Mouse (Mus musculus) urinary bladder, postnatal 14 days (tissue): ENCODE results near the gene Rfxank.
A peak's percentile ranks its signal among the peaks of the same experiment; 100 is the strongest.

ENCODE experiments used
- DNase-seq: peaks from one replicate; pipeline ENCODE4 v3.0.0; 2021; ENCODE audit warnings: low spot score

Rfxank gene

GRCm38 (mm10) chr8:70147678-70148607, 9.0 kb upstream of the Rfxank start:
- DNase-seq, result no peak

- no peak for DNase-seq
Observed at GRCm38 (mm10) chr8:70139981-70140380, 1.0 kb upstream of the Rfxank start.

DNA sequence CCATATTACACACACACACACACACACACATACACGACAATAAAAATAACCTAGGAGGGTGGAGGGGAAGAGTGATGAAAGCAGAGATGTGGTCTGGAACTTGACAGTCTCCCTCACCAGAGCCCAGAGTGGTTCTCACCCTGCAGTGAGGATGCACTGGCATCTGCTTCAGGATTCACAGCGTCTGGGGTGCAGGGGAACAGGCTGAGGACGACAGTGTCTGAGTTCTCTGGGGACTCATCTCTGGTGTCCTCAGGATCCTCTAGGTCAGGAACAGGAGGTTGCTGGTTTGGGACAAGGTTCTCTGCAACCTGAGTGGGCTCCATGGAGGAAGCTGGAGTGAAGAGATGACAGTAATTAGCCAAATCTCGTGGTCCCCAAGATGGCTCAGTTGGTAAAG, 1.1 kb downstream of the Rfxank start:
- DNase-seq, result no peak

DNA sequence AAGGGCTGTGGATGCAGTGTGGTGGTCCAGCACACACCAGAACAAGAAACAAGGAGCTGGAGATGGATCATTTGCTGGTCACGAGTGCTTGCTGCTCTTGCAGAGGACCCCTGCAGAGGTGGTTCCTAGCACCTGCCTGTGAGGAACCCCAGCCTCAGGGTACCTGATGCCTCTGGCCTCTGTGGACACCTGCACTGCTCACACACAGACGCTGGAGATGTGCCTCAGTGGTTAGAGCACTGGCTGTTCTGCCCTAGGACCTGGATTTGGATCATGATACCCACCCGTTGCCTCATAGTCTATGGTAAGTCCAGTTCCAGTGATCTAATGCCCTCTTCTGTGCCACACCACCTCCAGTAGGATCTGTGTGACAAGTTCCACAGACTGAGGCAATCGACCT, 2.4 kb downstream of the Rfxank start:
- DNase-seq, result no peak

DNA sequence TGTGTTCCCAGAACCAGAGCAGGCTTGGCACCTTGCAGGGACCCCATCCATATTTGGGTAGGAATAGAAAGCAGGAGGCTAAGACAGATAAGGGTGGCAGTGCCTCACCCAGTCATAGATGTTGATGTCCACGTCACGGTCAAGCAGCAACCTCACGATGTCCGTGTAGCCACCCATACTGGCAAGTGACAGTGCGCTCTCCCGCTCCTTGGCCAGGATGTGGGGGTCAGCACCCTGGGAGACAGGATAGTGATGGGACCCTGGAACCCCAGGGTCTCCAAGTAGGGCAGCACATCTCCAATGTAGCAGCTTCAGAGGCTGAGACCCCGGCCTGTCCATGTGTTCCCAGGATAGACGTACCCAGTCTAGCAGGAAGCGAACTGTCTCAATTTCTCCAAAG, 4.0 kb downstream of the Rfxank start:
- DNase-seq, result no peak

- no peak for DNase-seq
Observed at GRCm38 (mm10) chr8:70134086-70134485, 4.9 kb downstream of the Rfxank start.

- peak; percentile 85 for DNase-seq
Observed at GRCm38 (mm10) chr8:70131166-70131883, 7.6 kb downstream of the Rfxank start, which contains the start of gene Nr2c2ap. Gene Nr2c2ap (plus strand): TSS chr8:70131333.

DNA sequence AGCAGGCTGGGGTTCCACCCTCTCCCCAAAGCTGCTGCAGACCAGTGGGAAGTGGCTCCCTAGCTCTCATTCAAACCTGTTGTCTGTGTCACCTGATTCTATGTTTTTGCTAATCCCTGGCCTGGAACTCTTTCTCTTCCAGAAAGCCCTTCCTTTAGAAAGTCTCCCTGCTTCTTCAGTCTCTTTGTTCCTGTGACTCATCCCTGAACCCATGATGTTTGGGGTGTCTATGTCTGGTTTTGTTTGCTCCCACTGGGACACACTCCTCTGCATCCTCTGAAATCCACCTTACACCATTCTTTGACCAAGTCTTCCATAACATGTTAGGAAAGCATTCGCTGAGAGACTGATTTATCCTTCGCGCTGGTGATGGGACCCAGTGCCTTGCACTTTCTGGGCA, 8.9 kb downstream of the Rfxank start:
- DNase-seq, result no peak

DNA sequence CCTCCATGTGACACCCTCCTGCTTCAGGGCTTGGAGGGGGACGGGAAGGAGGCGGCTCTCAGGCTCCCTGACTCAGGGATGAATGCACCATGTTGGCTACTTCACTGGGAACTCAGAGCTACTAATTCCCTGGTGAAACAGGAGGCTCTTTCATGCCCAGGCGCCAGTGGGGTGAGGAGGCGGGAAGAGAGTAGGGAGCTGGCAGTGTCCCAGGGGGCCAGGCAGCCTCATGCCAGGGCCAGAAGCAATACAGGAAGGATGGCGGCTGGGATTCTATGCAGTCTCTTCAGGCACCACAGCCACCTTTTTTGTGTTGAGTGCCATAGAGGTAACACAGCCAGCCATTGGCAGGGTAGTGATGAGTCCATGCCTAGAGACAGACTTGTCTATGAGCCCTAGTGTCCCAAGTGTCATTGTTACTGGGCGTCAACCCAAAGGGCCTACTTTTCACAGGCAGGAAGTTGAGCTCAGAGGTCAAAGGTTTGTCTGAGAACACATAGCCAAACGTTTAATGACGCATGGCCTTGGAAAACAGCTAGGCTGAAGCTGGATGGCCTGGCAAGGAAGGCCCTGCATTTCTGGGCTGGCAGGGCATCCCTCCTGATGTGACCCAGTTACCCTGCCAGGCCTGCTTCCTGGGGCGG, 9.5 kb downstream of the Rfxank start:
- DNase-seq, result peak; percentile 12

DNA sequence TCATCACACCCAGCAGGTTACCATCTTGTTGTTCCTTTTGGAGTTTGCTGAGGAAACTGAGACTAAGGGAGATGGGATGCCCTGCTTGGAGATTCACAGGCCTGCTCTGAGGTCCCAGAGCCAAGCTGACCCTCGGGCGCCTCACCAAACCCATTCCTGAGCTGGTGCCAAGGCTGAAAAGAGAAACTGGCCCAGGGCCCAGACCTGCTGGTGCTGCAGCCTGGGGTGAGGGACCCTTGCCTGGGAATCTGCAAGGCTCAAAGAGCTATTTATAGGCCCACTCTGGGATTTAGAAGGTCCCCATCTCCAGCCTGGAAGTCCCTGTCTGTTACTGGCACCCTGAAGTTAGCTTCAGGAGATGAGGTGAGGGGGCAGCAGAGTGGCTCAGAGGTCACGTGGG, 10.5 kb downstream of the Rfxank start:
- peak; percentile 30 for DNase-seq

DNA sequence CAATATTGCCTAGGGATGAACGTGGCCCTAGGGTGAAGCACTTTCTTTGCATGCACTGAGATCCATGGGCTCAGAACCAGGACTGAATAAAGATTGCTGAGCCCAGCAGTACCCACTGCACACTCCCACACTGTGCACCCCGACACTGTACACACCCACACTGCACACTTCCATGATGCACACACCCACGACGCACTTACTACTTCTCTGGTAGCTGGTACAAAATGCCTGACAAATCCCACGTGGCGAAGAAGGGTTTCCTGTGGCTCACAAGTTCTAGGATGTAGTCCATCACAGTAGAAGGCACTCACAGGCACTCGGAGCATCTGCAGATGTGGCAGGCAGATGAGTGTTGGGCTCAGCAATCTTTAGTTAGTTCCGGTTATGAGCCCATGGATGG, 14.0 kb downstream of the Rfxank start:
- DNase-seq, result no peak

GRCm38 (mm10) chr8:70122863-70123262, 16.1 kb downstream of the Rfxank start:
- no peak for DNase-seq

- DNase-seq, result peak; percentile 52
Observed at GRCm38 (mm10) chr8:70120667-70121066, 18.3 kb downstream of the Rfxank start, which contains the start of gene Ncan. Gene Ncan (minus strand): TSS chr8:70120873.

DNA sequence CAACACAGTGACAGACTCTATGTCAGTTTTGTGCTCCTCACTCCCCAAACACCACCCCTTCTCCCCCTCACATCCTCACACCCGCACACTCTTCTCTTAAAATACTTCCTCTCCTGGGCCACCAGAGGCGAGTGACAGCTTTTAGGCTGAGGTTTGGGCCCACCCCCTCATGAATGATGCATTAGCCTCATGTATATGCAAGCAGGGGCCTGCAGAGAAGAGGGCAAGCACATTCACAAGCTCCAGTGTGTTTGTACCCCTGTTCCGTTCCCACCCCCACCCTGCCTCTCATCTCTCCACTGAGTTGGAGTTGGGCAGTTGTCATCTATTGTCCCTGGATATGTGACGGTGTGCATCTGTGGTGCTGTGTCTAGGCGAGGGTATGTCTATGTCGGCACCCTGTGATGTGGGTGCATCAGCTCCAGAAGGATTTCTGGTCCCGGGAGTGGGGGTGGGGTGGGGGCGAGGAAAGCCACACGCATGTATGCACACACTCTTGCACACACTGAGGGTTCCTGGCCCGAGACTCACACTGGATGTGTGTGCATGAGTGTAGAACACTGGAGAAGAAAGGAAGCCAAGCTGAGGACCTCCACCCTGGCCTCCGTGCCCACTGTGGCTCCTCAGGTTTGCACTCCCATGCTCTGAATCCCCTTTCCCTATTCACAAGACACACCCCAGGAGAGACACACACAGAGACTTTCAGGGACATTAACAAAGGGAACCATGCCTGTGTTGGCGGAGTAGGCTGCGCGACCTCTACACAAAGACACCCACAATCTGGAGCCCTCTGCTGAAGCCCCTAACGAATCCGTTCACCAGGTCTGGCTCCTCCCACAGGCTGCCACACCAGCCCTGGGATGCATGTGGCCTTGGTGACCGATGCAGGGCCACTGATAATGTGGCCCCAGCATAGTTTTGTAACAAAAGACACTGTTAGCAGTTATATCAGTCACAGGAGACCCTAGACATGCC, 19.9 kb downstream of the Rfxank start:
- DNase-seq, result no peak

DNA sequence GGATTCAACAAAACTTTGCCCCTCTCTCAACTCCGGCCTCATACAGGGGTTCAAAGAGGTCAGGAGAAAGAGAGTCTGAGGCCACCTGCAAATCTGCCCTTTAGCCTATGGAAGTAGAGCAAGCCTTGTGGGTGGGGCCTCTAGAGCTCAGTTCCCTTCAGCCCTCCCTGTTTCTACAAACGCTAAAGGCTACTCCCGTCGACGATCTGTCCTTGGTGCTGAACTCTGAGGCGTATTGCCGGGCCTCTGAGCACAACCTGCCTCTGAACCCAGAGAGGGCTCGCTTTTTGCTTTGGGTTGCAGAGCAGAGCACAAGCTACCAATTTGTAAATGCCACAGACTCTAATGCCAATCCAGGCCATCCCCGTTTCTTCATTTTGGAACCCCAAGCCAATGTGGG, 21.3 kb downstream of the Rfxank start:
- peak; percentile 20 for DNase-seq

DNA sequence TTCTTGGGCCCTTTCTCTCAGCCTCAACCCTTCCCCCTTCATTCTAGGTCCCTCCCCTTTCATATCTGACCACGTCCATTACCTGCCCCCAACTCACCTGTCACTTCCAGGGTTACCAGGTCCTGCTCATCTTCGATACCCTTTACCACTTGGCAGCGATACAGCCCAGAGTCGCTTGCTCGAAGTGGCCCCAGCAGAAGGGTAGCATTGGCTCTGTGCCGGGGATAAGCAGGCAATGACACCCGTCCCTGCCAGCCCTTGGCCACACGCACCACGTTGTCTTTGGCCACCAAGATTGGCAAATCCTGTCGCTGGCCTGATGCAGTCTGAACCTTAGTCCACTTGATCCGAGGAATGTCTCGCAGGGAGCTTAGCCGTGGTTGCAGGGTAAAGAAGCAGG, 24.1 kb downstream of the Rfxank start:
- DNase-seq, result no peak

DNA sequence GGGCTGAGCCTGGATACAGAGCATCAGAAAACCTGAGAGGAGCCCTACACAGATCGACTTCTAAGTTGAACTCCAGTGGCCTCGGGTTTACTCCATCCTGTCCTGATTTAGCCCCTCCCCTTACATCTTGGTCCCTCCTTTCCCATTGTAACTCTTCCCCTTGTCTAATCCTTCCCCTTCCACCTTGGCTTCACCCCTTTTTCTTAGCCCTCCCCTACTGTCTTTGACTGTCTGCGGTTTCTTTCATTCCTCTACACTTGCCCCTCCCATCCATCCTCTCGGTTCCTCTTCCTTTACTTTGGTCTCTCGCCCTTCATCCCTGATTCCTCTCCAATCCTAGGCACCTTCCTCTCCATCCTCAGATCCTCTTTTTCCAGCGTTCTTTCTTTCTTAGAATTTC, 24.5 kb downstream of the Rfxank start:
- DNase-seq, result no peak

DNA sequence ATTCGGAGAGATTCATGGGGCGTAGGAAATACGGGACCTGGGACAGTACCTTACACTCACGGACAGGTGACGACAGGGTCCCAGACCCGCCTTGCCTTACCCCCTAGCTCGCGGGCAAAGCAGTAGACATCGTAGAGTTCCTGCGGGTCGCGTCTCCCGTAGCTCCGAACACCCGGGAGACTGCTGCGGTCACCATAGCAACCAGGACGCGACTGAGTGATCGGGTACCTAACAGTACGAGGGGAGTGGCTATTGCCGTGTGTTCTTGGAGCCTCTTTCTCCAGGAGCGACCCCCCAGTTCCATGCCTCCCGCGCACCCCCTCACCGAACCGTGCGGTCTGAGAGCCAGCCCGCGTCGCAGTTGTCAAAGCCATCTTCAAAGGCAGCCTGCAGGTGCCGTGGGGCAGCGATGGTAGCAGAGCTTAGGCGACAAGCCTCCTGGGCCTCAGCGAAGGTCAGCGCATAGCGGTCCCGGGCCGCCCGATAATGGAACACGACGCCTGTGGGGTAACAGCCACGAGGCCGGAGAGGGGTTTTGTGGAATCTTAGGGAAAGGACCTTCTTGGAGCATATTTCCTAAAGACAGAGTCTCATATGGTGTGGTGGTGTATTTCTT, 26.4 kb downstream of the Rfxank start:
- no peak for DNase-seq

DNA sequence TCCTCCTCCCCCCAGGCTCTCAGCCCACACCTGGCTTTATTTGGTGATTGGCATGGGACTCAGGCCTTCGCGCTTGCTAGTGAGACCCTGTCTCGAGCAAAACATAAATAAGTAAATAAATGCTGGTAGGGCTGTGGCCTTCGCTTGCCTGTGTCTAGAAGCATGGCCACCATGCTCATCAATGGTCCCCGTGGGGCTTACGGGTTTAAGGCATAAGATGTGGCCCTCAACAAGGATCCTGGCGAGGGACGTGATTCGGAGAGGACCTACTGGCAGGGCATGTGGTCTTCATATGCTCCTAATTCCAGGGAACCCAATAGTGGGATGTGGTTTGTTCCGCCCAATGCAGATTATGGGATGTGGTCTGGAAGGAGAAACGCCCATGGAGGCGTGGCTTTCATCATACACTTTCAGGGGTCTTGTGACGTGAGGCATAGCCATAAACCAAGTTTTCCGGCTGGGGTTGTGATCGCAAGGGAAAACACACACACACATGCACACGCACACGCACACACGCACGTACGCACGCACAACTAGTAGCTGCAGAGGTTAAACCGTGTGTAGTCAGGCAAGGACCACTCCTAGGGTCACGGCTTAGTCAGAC, 27.7 kb downstream of the Rfxank start:
- no peak for DNase-seq

DNA sequence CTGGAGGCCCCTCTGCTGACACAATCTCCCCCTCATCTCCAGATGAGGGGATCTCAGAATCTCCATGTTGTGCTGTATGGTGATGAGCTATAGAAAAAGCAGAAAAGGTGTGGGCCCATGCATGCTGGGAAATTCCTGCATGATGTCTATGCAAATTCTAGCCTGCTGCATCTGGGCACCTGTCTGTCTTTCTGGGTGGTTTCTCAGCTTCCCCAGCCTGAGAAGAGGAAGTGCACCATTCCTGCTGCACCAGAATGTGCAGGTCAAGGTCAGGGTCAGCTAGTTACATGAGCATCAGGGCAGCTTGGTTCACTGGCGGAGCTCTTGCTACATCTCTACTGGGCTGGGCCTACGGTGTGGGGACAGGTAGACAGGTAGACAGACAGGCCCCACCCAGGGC, 28.5 kb downstream of the Rfxank start:
- no peak for DNase-seq

DNA sequence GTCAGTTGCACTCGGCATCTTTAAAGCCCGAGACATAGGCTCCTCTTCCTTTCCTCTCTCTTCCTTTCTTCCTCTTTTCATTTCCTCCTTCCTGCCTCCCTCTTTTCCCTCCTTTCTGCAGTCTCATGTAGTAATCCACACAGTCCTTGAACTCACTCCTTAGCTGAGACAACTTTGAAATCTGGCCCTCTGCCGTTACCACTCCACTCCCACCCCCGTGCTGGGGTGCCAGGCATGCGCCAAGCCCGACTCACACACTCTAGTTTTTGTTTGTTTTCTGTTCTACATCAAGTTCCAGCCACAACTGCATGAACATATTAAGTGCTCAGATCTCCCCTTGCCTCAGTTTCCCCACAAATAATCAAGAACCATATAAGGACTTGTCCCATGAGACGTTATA, 34.0 kb downstream of the Rfxank start:
- no peak for DNase-seq
